Mouse (Mus musculus) fibroblast of lung, adult 2 months (primary cell): ENCODE measurements around the gene Eng.

Source experiments
- DNase-seq: peaks from one replicate; pipeline ENCODE4 v3.0.0-alpha.2; 2011; ENCODE audit warnings: low read depth

Gene Eng

DNA sequence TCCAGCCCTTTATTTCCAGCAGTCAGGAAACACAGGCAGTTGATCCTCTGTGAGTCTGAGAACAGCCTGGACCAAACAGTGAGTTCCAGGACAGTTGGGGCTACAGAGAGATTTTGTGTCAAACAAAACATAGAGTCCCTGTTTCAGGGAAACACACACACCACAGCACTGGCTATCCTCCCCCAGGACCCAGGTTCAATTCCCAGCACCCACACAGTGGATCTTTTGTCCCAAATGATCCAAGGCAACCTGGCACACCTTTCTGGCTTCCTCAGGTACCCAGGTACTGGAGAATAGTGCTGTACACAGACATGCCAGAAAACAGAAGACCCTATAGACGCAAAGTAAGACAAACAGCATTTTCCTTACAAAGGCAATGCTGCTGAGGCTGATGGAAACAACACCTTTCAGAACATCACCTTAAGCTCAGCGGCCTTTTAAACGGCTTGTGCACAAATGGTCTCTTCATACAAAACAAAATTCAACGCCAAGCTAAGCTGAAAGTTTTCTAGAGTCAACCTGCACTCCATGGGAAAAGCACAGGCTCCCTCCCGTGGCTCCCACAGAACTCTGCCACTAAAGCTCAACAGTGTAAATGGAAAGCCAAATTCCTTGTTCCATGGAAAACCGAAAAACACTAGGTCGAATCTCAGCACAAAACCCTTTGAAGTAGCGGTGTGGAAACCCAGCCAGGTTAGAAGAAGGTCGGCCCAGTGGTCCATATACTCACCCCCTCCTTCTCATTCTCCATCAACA, 65.1 kb downstream of the Eng start:
- DNase-seq: no peak

DNA sequence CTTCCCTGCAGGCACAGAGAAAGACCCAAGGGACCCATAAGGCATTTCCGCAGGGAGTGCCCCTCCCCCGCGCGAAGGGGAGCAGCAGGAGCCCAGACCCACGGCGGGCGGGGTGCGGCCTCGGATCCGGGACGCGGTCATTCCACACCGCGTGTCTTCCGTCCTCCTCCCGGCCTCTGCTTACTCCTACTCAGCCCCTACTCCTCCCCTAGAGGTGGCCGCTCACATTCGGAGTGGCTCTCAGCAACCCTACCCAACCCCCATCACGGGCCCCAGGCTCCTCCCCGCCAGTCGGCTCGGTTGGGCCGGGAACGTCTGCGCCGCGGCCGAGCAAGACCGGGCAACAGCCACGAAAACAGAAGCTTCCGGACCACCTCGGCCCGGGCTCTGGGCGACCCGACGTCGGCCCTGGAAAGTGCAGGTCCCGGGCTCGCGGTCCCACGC, 65.7 kb downstream of the Eng start:
- DNase-seq: no peak

DNA sequence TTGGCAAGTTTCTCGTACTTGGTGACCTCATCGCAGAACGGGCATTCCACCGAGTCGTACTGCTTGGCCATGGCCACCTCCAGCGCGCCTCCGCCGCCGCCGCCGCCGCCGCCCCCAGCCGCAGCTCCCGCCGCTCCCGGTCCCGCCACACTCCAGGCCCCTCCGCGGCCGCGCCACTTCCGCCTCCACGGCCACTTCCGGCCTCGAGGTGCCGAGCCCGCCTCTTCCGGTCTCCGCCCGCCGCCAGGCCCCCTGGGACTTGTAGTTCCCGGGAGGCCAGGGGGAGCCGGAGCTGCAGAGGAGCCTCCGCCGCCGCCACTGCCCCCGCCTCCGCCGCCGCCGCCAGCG, 66.2 kb downstream of the Eng start:
- DNase-seq: peak; percentile 51

DNA sequence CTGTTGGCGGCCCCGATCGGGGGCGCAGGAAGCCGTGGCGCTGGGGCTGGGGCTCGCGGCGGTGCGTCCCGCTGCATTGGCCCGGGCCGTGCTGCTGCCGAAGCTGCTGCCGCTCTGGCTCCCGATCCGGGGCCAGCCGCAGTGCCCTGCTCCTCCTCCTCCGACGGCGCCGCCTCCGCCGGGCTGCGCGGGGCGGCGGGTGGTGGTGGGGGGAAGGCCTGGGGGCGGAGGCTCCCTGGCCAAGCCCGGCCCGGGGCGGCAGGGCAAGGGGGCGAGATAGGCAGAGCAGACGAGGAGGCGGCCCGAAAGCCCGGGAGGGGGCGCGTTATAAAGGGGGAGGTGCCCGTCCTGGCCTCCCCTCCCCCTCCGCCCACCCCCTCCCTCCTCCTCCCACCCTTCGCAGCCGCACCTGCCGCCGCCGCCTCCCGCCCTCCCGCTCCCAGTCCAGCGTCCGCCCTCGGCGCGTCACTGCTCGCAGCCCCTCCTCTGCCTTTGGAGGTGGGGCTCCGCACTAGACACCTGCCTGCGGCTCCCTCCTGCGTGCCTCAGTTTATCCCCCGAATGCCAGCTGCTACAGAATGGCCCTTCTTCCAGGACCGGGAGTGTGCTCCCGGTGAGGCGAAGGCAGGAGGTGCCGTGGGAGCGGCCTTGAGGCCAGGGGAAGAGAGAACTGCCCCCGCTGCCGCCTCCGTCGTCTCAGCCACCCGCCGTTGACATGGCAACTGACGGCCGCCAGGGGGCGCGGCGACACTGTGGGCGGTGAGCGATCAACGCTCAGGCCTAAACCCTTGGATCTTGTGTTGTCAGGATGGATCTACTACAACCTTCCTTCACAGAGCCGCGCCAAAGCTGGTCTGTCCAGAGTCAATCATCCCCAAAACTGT, 66.8 kb downstream of the Eng start, which contains the start of gene Cdk9:
Gene Cdk9 (minus strand): TSS at position 143 of the 884 bp plus-strand sequence.
- peak; percentile 76 for DNase-seq

DNA sequence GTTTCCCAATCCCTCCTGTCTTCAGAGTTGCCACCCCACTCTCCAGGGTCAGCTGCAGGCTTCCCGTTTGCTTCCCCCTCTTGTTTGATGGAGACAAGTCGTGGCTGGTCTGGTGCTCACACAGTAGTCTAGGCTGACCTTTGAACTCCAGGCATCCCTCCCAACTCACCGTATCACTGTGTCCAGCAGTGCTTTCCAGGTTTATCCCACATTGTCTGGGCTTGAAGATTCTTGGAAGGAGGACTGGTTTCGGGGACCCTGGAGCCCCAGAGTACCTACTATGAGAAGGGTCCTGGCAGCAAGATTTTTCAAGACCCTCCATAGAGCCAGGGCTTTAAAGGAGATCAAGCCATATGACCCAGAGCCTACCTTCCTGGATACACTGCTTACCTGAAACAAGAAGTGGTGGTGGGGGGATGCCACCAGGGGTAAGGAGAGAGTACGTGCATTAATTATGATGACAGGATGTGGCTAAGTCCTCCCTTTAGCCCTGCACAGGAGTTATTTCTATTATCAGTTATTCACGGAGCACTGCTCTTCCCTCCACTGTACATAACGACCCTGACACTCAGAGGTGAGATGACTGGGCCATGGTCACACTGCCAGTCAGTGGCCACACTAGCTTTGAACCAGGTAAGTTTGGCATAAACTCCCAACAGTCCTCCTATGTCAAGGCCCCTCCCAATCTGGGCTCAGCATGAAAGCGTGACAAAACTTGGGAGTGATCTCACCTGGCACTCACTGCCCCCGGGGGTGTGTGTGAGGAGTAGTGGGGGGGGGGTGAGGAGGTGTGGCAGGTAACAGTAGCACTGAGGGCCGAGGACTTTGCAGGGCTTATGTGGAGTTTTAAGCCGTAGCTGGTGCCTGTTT, 68.0 kb downstream of the Eng start:
- DNase-seq: no peak

DNA sequence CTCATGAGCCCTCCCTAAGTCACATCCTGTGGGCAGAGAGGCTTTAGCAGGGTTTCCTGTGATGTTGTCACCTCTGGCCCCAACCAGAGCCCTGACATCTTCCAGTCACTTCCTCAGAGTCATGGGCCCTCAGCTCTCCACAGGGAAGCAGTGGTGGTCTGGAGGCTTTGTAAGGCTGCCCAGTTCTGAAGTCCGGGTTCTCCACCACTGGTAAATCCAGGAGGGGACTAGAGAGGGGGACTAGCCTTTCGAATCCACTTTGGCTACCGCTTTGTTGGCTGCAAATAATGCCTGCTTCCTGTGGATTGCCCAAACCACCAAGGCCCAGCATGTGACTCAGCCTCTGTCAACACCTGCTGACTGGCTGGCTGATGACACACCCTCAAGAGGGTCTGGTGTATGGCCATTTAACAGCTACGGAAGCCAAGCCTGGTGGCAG, 68.6 kb downstream of the Eng start:
- DNase-seq: peak; percentile 72

DNA sequence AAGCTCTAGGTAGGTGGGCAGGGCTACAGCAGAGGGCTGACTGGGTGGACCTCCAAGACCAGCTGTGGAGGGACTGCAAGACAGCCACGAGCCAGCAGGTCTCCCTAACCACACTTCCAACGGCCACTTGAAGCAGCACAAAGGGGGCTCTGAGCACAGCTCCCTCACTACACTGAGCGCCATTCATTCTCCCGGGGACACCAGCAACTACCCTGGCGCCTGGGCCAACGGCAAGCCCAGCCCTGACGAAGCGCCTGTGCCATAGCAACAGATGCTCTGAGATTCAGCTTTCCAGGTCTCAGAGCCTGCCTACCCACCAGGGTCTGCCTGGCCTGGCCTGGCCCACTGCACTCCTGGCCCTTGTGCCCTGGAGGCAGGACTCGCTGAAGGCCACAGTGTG, 72.4 kb downstream of the Eng start:
- no peak for DNase-seq

DNA sequence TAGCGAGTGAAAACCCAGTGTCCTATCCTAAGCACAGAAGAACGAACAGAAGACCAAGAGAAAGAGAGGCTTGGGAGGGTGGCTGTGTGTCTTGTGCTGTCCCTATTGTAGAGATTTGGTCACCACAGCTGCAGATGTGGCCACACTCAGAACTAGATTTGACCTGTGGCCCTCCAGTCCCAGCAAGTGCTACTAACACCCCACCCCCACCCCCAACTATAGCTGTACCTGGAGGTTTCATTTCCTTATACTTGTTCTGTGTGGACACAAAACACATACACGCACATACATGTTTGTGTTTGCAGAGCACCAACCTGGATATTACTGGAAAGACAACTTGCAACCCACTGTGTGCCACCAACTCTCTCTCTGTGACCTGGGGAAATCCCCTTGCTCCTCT, 73.7 kb downstream of the Eng start:
- DNase-seq: no peak

DNA sequence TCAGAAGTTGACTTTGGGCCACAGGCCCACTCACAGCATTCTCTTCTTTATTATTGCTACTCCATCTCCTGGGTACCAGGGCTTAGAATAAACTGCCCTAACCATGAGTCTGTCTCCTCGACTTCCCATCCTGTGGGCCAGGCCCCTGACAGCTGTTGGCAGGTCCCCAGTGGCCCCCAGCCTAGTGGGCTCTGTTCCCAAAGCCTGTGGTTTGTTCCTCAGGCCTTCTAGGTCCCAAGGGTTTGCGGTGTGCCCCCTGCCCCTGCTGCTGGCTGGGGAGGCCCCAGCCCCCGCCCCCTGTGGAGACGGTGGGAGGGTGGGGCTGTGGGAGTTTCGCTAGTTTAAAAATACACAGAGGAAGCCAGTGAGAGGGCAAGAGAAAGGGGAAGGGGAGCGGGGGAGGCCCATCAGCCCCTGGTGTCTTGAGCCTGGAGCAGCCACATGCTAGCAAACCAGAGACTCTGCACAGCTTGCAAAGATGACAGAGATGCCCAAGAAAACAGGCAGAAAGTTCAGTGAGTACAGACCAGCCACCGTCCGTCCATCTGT, 74.4 kb downstream of the Eng start, which contains the start of gene Sh2d3c:
Gene Sh2d3c (plus strand): TSS at position 375 of the 549 bp plus-strand sequence.
- peak; percentile 39 for DNase-seq

DNA sequence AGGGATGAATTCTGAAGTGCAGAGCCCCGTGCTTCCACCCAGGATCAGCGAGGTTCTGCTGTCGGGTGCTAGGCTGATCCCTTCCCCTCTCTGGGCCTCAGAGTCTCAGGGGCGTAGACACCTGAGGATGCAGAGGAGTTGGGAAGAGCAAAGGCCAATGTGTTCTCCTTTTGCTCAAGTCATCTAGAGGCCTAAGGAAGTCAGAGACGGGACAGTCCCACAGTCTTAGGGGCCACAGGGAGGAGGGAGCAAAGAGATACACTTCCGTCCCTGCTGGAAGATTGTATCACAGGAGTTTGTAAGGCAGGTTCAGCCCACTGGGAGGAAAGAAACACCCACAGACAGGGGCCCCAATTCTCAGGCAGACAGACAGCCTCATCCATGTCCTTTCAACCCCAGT, 75.7 kb downstream of the Eng start:
- DNase-seq: no peak

DNA sequence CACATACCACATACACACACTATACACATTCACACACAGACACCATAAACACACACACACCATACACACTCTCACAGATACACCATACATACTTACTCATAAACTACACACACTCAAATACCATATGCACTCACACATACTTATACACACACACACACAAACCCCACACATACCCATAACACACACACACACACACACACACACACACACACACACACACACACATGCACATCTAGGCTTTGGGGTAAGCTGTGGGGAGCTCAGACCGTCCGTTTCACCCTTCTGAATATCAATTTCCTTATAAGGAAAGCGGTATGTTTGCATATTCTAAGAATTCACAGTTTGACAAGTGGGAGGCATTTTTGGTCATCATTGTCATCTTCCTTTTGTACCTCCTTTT, 76.2 kb downstream of the Eng start:
- DNase-seq: no peak

DNA sequence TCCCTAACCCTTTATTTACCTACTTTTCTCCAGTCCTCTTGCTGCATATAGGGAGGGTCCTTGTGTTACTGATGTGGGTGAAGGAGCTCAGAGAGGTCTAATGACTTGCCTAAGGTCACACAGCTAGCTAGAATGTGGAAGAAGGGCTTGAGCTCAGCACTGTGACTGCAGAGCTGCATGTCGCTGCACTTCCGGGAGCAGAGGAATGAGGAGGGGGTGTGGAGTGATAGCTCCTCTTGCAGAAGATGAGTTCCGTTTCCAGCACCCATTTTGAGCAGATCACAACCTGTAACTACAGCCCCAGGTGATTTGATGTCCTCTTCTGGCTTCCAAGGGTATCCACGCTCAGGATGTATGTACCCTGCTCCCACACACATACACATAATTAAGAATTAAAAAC, 77.8 kb downstream of the Eng start:
- no peak for DNase-seq

DNA sequence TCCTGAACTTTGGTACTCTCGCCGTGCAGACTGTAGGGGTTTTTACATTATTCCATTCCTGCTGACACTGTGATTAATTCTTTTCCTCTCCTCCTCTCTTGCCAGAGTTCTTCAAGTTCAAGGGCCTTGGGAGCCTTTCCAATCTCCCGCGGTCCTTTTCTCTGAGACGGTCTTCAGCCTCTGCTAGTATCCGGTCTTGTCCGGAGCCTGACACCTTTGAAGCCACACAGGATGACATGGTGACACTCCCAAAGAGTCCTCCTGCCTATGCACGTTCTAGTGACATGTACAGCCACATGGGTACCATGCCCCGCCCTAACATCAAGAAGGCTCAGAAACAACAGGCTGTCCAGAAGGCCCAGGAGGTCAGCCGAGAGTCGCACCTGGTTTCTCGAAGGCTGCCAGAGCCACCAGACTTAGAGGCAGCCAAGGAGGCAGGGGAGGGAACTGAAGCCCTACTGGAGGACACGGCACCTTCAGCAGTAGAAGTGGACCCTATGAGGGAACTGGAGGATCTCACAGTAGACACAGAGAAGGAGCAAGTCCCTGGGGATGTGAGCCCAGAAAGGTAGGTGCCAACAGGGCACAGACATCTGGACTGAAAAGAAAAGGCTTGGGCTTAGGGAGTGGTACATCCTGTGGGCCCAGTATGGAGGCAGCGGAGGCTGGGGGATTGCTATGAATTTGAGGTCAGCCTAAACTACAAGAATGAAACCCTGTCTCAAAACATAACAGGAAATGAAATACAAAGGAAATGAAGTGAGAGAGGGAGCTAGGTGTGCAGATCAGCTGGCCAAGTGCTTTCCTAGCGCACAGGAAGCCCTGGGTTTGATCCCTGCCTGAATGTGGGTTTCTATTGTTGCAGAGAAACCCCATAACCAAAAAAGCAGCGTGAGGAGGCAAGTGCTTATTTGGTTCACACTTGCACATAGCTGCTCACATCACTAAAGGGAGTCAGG, 78.7 kb downstream of the Eng start:
- DNase-seq: no peak

DNA sequence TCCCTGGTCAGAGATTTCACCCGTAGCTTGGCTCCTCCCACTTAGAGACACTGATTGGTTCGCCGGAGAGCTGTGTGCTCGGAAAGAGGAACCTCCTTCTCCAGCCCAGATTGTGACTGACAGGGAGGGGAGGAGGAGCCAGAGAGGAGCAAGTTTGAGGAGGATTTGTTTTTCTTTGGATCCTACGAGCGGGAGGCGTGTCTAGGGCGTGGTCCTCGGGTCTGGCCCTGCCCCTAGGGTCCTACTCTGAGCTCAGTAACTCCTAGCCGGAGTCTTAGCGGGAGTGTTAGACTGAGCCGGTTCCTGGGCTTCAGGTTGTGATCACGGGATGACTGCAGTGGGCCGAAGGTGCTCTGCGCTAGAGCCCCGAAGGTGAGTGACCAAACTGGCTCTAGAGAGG, 81.0 kb downstream of the Eng start:
- DNase-seq: peak; percentile 84

DNA sequence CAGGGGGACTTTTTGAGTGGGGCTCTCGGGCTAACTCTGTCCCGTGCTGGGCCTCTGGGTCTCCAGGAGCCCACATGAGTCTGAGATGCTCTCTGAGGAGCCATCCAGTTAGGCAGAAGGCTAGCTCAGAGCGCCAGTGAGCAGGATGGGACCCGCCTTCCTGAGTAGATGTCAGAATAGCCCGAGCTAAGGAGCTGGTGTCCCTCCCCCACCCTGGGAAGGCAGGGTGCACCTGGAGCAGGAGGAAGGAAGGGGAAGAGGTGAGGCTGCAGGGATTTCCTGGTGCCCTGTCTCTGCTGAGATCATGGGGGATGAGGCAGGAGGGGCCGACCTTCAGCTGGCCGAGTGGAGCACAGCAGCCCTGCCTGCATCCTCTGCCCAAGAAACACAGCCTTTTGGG, 82.1 kb downstream of the Eng start:
- no peak for DNase-seq

DNA sequence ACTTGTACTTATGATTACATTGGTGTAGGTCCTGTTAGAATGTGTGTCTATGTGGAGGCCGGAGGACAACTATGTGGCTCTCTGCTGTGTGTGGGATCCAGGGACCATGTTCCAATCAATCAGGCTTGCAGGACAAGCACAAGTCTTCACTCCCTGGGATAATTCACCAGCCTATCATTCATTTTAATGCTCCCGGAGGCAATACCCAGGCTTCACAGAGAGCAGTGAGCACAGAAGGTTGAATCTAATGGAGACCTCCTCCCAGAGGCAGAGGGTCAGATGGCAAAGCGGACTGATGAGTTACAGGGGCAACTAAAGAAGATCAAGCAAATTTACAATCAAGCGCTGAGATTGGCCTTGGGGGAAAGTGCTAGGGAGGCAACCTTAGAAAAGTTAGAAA, 83.2 kb downstream of the Eng start:
- no peak for DNase-seq

DNA sequence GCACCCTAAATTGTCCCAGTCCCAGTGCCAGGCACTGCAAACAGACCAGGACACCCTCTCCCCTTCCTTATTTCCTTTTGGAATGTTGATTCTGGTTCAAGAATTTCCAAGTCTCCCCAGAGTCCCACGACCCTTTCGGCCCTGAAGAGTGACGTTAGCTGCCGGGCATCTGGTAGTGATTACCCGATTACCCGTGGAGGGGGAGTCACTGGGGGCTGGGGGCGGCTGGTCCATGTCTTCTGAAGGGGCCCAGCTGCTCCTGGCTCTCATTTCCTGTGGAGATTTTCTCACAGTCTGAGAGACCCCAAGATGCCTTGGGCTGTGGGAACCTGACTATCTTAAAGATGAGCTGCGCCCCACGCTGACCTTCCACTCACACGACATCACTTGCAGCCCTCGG, 84.5 kb downstream of the Eng start:
- no peak for DNase-seq

DNA sequence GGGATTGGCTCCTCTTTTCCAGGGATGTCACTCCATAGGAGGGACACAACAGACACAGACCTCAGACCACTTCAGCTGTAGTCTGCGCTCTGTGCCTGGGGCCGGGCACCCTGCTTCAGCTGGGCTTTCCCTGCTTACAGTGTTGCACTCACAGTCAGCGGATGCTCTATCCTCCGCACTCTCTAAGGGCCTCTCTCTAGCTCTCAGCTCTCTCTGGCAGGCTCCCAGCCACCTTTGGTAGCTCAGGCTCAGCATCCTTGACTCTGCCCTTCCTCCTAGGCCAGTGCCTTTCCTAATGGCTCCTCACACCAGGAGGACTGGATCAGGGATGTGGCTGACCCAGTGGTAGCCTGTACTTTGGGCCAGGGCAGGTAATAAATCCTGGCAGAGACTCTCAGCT, 85.5 kb downstream of the Eng start:
- DNase-seq: no peak
